Mouse (Mus musculus) liver, embryonic 14.5 days (tissue): ENCODE results near the gene Sdc4.

Experiments used
- CTCF ChIP-seq: IDR thresholded peaks from 2 replicates; pipeline ENCODE4 v1.5.1; 2016; ENCODE audit warnings: antibody characterized with exemption, low read depth, control low read depth
- EP300 ChIP-seq: IDR thresholded peaks from 2 replicates; pipeline ENCODE4 v1.6.1; 2016; ENCODE audit warnings: antibody characterized with exemption, low read depth

DNA sequence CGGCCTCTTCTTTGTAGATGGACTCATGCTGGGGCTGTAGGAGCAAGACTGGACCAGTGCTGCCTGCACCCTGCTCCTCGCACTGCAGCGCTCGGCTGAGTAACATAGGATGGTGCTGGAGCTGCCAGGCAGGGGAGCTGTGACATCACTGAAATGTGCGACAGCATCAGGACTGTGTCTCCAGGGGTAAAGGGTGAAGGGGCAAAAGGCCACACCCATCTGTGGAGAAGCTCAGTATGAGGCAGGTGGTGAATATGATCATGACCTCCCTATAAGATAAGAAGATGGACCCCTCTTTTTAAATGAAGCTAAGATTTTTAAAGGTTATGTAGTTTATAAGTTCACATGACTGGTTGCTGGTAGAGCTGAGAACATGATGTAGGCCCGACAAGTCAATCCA lies 29.9 kb upstream of the Sdc4 start, which contains the start of gene Trp53tg5:
- TF ChIP-seq CTCF (no peak), EP300 (no peak)
